Mouse (Mus musculus) forebrain, embryonic 14.5 days (tissue): ENCODE measurements around the gene Vamp8. TPM values are rescaled to one million over a fixed set of nuclear protein-coding genes. Genes with fewer than 3 reads are reported as not detected.

Source experiments
- ATAC-seq: fragments of 200-750 bp; cut with Nextera tagmentation; 2 replicates; pipeline ENCODE4 v1.8.0; 2017; ENCODE audit warnings: mild to moderate bottlenecking, moderate library complexity
- DNase-seq: peaks from one replicate; pipeline ENCODE4 v3.0.0-alpha.2; 2015; ENCODE audit warnings: low spot score
- H3K27ac ChIP-seq: fragments of 300-500 bp; sonication (generic); 2 replicates; pipeline ENCODE4 v1.5.1; 2014; ENCODE audit warnings: low read depth, mild to moderate bottlenecking, control low read depth, low read length, moderate library complexity
- H3K27me3 ChIP-seq: fragments of 300-500 bp; sonication (generic); replicated peaks from 2 replicates; pipeline ENCODE4 v1.6.1; 2014; ENCODE audit warnings: low read length, control low read depth, mixed read lengths; ENCODE audit not compliant: control insufficient read depth, insufficient read depth
- H3K36me3 ChIP-seq: fragments of 300-500 bp; sonication (generic); 2 replicates; pipeline ENCODE4 v1.6.1; 2014; ENCODE audit warnings: low read length, control low read depth; ENCODE audit not compliant: control insufficient read depth, insufficient read depth
- H3K4me1 ChIP-seq: fragments of 300-500 bp; sonication (generic); 2 replicates; pipeline ENCODE4 v1.6.1; 2014; ENCODE audit warnings: antibody characterized with exemption, low read length, control low read depth; ENCODE audit not compliant: control insufficient read depth, insufficient read depth
- H3K4me2 ChIP-seq: fragments of 300-500 bp; sonication (generic); 2 replicates; pipeline ENCODE4 v1.6.1; 2014; ENCODE audit warnings: mild to moderate bottlenecking, control low read depth, low read length
- H3K4me3 ChIP-seq: fragments of 300-500 bp; sonication (generic); 2 replicates; pipeline ENCODE4 v1.5.1; 2014; ENCODE audit warnings: low read depth, low read length, control low read depth
- H3K9ac ChIP-seq: fragments of 300-500 bp; sonication (generic); 2 replicates; pipeline ENCODE4 v1.6.1; 2014; ENCODE audit warnings: mild to moderate bottlenecking, low read length, control low read depth, moderate library complexity
- H3K9me3 ChIP-seq: fragments of 300-500 bp; sonication (generic); replicated peaks from 2 replicates; pipeline ENCODE4 v1.6.1; 2016; ENCODE audit warnings: low read length, control low read depth, mixed read lengths; ENCODE audit not compliant: control insufficient read depth
- WGBS: fragments of 180-500 bp; shearing (Covaris S2); extraction: QIAGEN DNeasy Blood & Tissue Kit; methylation state at CpG from one replicate; pipeline ENCODE4 v1.1.7; 2014; 5-methylcytosine and 5-hydroxymethylcytosine counted together
- polyA plus RNA-seq: library from polyadenylated mRNA; unstranded; fragments of >200 nt; fragmentation: Nextera tagmentation; extraction: Ambion mirVana; gene quantifications from 2 replicates; pipeline ENCODE4 v1.2.1, GENCODE M21; 2014

Vamp8 gene
- polyA plus RNA-seq, 1 experiment from 2014 or later: 22.6 TPM

GRCm38 (mm10) chr6:72371571-72371970 lies 18.9 kb downstream of the Vamp8 start:
- DNase-seq (no peak), ATAC-seq (no peak)
- Histone ChIP-seq H3K9ac (no peak overlapping the region), H3K4me3 (no peak overlapping the region), H3K9me3 (no peaks in the 10 kb centered on the region), H3K4me1 (no peaks in the 10 kb centered on the region), H3K27me3 (no peaks in the 10 kb centered on the region), H3K27ac (no peak overlapping the region), H3K36me3 (no peaks in the 10 kb centered on the region), H3K4me2 (no peak overlapping the region)
- WGBS: 21% methylated on average over 1 of the region's 1 CpGs

- no peaks in the 10 kb centered on the region for H3K9me3 ChIP-seq
- ATAC-seq (no peak), DNase-seq (no peak)
- H3K4me2 ChIP-seq: no peak overlapping the region
- H3K36me3 ChIP-seq: no peaks in the 10 kb centered on the region
- 46% methylated on average over 5 of the region's 5 CpGs for WGBS
- no peak overlapping the region for H3K27ac ChIP-seq
- H3K4me3 ChIP-seq: no peak overlapping the region
- H3K27me3 ChIP-seq: no peaks in the 10 kb centered on the region
- H3K4me1 ChIP-seq: no peaks in the 10 kb centered on the region
- H3K9ac ChIP-seq: no peak overlapping the region
Observed at GRCm38 (mm10) chr6:72371147-72371546, 19.4 kb downstream of the Vamp8 start.

GRCm38 (mm10) chr6:72370091-72370490 lies 20.4 kb downstream of the Vamp8 start:
- Histone ChIP-seq H3K4me1 (no peaks in the 10 kb centered on the region), H3K27me3 (no peaks in the 10 kb centered on the region), H3K9ac (no peak overlapping the region), H3K4me2 (no peak overlapping the region), H3K4me3 (no peak overlapping the region), H3K36me3 (no peaks in the 10 kb centered on the region), H3K27ac (no peak overlapping the region), H3K9me3 (no peaks in the 10 kb centered on the region)
- no peak for DNase-seq
- 78% methylated on average over 12 of the region's 12 CpGs for WGBS
- no peak for ATAC-seq

- Histone ChIP-seq H3K9me3 (no peaks in the 10 kb centered on the region), H3K4me2 (no peak overlapping the region), H3K4me1 (no peaks in the 10 kb centered on the region), H3K36me3 (no peaks in the 10 kb centered on the region), H3K27ac (no peak overlapping the region), H3K27me3 (no peaks in the 10 kb centered on the region), H3K9ac (no peak overlapping the region), H3K4me3 (no peak overlapping the region)
- DNase-seq (no peak), ATAC-seq (no peak)
- 80% methylated on average over 4 of the region's 4 CpGs for WGBS
Observed at GRCm38 (mm10) chr6:72369557-72369956, 20.9 kb downstream of the Vamp8 start.

GRCm38 (mm10) chr6:72367460-72367974 lies 23.0 kb downstream of the Vamp8 start:
- ATAC-seq (no peak), DNase-seq (no peak)
- no peak overlapping the region for H3K27ac ChIP-seq
- no peaks in the 10 kb centered on the region for H3K36me3 ChIP-seq
- no peak overlapping the region for H3K4me3 ChIP-seq
- no peaks in the 10 kb centered on the region for H3K9me3 ChIP-seq
- no peak overlapping the region for H3K9ac ChIP-seq
- no peaks in the 10 kb centered on the region for H3K4me1 ChIP-seq
- WGBS: 88% methylated on average over 3 of the region's 4 CpGs
- H3K4me2 ChIP-seq: no peak overlapping the region
- no peaks in the 10 kb centered on the region for H3K27me3 ChIP-seq

- H3K4me2 ChIP-seq: no peak within 1 kb of the TSS
- no peak for DNase-seq
- 68% methylated on average over 4 of the region's 4 CpGs for WGBS
- no peak within 1 kb of the TSS for H3K4me3 ChIP-seq
- no peaks in the 10 kb centered on the region for H3K36me3 ChIP-seq
- no peaks in the 10 kb centered on the region for H3K27me3 ChIP-seq
- no peak for ATAC-seq
- no peak within 1 kb of the TSS for H3K9ac ChIP-seq
- H3K9me3 ChIP-seq: no peaks in the 10 kb centered on the region
- no peak within 1 kb of the TSS for H3K27ac ChIP-seq
- H3K4me1 ChIP-seq: no peaks in the 10 kb centered on the region
Observed at GRCm38 (mm10) chr6:72366844-72367443, 23.6 kb downstream of the Vamp8 start, which contains the start of gene Rnf181. Gene Rnf181, minus strand, starts transcription at chr6:72366956.

- H3K4me2 ChIP-seq: no peak overlapping the region
- no peaks in the 10 kb centered on the region for H3K36me3 ChIP-seq
- H3K4me3 ChIP-seq: no peak overlapping the region
- H3K4me1 ChIP-seq: peaks cover 5% of the 10 kb centered on the region
- ATAC-seq (no peak), DNase-seq (no peak)
- no peak overlapping the region for H3K9ac ChIP-seq
- H3K9me3 ChIP-seq: no peaks in the 10 kb centered on the region
- WGBS: 63% methylated on average over 3 of the region's 3 CpGs
- H3K27ac ChIP-seq: no peak overlapping the region
- H3K27me3 ChIP-seq: no peaks in the 10 kb centered on the region
Observed at GRCm38 (mm10) chr6:72366304-72366703, 24.2 kb downstream of the Vamp8 start.

- Histone ChIP-seq H3K27ac (no peak overlapping the region), H3K4me1 (peaks cover 7% of the 10 kb centered on the region), H3K36me3 (peaks cover 7% of the 10 kb centered on the region), H3K9me3 (no peaks in the 10 kb centered on the region), H3K9ac (no peak overlapping the region), H3K4me2 (no peak overlapping the region), H3K27me3 (no peaks in the 10 kb centered on the region), H3K4me3 (no peak overlapping the region)
- WGBS: 74% methylated on average over 6 of the region's 6 CpGs
- ATAC-seq (no peak), DNase-seq (no peak)
Observed at GRCm38 (mm10) chr6:72364985-72365384, 25.5 kb downstream of the Vamp8 start.

- WGBS: 46% methylated on average over 7 of the region's 7 CpGs
- DNase-seq: no peak
- Histone ChIP-seq H3K4me1 (peaks cover 7% of the 10 kb centered on the region), H3K9ac (no peak overlapping the region), H3K36me3 (peaks cover 14% of the 10 kb centered on the region), H3K9me3 (no peaks in the 10 kb centered on the region), H3K27ac (no peak overlapping the region), H3K4me2 (no peak overlapping the region), H3K4me3 (no peak overlapping the region), H3K27me3 (no peaks in the 10 kb centered on the region)
- ATAC-seq: no peak
Observed at GRCm38 (mm10) chr6:72364009-72364408, 26.5 kb downstream of the Vamp8 start.
